Mouse (Mus musculus) yolk sac, embryonic 10.5 days (tissue): Measurements from ENCODE around the gene Akap7.
A peak's percentile ranks its signal among the peaks of the same experiment; 100 is the strongest.

Experiments
- DNase-seq: peaks from one replicate; pipeline ENCODE4 v3.0.0-alpha.2; 2017; ENCODE audit warnings: low spot score

The Akap7 gene

DNA sequence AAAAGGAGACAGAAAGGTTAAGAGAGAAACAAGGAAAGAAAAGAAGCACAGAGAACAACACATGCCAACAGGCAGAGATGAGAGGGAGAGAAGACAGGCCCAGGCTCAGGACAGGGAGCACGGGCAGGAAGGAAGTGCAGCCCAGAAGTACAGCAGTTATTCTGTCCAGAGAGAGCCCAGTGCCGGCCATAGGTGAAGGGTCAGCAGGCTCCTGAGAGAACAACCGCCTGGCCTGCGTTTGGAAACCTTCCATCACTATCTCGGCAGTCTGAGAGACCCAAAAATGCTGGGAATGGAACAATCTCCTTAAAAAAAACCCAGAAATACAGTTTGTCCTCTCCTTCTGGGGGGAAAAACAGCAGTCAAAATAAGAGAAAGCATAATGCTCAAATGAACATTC, 50.2 kb downstream of the Akap7 start:
- no peak for DNase-seq

DNA sequence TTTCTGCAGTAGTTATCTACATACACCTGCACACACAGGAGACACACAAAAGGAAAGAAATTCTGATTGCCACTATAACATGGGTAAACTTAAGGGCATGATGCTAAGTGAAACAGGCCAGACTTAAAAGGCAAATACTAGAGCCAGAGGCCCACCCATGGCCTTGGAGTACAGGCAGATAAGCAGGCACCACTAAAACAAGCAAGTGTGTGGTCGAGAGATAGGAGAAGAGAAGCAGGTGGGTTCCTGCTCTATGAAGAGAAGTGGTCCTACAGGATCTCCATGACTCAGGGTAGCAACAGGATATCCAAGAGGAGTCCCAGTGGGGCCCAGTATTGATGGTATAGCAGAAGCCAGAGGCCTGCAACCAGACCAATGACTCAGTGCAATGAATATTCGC, 54.2 kb downstream of the Akap7 start:
- no peak for DNase-seq

- no peak for DNase-seq
Observed at GRCm38 (mm10) chr10:25253006-25253405, 54.7 kb downstream of the Akap7 start.

DNA sequence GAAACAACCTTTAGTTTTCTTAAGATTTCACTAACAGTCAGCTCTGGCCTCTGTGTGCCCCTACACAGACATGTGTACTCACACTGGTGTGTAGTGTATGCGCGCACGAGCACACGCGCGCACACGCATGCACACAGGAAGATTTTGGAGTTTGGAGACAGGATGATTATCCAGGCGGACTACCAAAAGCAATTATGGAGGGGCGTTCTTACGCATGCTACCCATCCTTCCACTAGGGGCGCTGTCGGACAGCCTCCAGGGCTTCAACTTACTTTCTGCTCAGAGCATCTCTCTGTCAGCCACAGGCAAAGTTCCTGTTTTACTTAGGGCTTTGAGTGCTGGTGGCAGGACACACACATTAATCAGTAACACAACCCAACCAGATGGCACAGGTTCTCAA, 57.6 kb downstream of the Akap7 start:
- DNase-seq: peak; percentile 34

DNA sequence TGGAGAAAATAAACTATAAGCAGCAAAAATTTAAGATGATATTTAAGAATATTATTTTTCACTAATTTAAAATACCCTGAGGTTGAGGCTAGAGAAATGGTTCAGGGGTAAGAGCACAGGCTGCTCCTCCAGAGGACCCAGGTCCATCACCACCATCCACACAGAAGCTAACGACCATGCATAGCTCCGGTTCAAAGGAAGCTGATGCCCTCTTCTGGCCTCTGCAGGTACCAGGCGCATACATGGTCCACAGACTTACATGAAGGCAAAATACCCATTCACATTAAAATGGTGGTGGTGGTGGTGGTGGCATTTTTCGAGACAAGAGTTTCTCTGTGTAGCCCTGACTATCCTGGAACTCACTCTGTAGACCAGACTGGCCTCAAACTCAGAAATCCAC, 61.5 kb downstream of the Akap7 start:
- DNase-seq: no peak

- DNase-seq: no peak
Observed at GRCm38 (mm10) chr10:25239156-25239555, 68.5 kb downstream of the Akap7 start.

- no peak for DNase-seq
Observed at GRCm38 (mm10) chr10:25234080-25234479, 73.6 kb downstream of the Akap7 start.

DNA sequence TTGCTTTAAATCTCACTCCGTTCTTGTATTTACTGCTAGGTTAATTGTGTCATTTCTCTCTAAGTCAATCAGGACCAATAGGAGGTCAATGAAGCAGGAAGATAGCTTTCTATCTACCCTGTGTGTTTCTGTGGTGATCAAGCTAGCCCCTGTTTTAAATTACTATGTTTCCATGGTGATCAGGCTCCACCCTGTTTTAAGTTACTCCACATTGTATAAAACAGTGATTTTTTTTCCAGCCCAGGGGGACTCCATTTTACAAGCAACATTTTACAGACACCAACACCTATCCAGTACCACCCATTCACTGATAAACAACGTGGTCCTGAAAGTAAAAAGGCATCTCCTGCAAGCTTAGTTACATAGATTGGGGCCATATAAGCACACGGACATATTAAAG, 75.0 kb downstream of the Akap7 start:
- no peak for DNase-seq

DNA sequence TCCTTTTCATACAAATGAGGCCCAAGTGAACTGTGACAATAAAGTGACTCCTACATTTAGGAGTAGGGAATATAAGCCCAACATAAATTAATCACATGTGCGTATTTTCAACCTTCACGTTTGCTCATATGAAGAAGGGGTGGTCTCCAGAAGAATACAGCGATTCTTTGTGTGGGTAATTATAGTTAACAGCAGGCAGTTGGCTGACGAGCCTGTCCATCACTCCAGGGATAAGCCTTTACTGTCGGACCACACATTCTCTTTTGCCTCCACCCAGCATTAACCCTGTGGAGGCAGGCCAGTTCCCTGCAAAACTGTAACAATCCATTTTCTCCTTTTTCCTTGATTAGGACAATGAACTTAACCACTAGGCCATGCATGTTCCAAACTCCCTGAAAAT, 76.3 kb downstream of the Akap7 start:
- DNase-seq: no peak

GRCm38 (mm10) chr10:25224371-25224770, 83.3 kb downstream of the Akap7 start:
- no peak for DNase-seq

DNA sequence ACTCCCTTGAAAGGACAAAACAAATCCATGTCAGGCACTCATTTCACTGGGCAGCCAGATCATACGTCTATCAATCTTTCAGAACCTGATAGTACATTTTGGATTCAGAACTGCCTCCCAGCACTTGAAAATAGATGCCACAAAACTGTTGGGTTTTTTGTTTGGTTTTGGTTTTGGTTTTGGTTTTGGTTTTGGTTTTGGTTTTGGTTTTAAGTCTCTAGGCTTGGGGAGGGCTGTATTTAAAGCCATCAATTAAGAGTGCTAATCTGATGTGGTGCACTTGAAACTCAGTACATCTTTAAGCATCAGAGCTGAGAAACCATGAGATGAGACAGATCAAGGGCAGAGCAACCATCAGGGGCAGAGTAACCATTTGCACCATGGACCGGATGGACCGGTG, 86.9 kb downstream of the Akap7 start:
- DNase-seq: no peak

GRCm38 (mm10) chr10:25219901-25220495, 87.7 kb downstream of the Akap7 start:
- no peak for DNase-seq

DNA sequence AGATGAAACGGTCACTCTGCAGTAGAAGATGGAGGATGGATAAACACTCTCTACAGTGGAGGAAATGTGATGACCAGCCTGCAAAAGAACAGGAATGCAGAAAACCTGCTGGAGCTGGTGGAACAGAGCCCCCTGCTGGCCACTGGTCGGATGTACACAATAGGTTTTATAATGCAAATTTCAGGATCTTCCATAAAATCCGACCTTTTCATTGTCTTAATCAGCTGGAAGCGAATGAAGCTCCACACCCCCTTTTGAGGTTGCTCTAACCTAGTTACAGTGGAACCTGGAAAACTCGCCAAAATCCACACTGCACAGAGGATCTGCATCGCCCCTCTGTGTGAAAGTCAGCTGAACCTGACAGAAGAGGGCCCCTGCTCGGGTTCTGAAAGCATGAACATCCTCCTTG, 88.4 kb downstream of the Akap7 start:
- DNase-seq: peak; percentile 28

GRCm38 (mm10) chr10:25218746-25219145, 88.9 kb downstream of the Akap7 start:
- DNase-seq: no peak

DNA sequence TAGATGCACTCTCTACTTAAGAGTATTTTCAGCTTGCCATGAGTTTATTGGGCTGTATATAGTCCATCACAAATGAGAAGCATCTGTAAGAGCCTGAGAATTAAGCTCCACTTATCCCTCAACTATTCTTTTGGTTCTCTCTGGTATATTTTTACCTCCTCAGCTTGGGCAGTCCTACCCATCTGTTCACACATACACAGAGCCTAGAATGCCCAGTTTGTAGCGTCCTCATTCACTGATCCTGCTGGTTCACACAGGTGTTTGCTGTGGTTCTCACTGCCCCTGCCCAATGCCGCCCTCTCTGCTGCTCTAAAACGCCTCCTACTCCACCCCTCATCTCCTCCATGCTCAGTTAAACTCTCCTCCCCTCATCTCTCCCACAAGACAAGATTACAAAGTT, 91.7 kb downstream of the Akap7 start:
- DNase-seq: no peak

- DNase-seq: no peak
Observed at GRCm38 (mm10) chr10:25213716-25214115, 94.0 kb downstream of the Akap7 start.

DNA sequence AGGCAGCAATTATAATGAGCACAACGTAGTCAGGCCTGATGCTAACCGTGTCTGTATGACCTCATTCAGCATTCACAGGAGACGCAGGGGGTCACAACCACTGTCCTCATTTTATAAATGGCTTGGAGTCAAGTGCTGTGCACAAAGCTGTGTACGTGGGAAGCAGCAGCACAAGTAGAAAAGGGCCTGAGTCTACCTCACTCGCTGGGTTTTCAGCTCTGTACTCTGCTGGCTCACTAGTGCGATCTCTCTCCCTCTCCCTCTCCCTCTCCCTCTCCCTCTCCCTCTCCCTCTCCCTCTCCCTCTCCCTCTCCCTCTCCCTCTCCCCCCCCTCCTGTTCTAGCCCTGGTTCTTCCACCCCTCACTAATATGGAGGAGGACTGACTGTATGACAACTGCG, 99.1 kb downstream of the Akap7 start:
- no peak for DNase-seq

GRCm38 (mm10) chr10:25207866-25208265, 99.8 kb downstream of the Akap7 start:
- no peak for DNase-seq

DNA sequence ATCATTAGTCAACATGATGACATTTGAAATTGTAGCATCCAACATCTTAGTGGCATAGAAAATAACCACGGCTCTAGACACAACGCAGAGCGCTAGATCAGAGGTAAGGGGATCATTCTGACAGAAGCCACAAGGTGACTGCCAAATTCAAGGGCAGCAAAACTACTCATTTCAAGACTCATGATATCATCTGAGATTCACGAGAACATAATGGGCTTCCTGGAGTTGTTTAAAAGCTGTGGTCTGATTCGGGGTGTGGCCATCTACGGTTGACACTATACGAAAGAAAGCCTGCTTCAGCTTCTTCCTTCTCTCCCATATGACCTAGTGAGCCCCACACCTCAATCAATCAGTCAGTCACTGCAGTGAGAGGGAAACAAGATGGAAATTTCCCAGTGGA, 107.0 kb downstream of the Akap7 start:
- no peak for DNase-seq

- DNase-seq: peak; percentile 47
Observed at GRCm38 (mm10) chr10:25199510-25200353, 107.9 kb downstream of the Akap7 start.

- DNase-seq: no peak
Observed at GRCm38 (mm10) chr10:25198575-25198974, 109.1 kb downstream of the Akap7 start.

DNA sequence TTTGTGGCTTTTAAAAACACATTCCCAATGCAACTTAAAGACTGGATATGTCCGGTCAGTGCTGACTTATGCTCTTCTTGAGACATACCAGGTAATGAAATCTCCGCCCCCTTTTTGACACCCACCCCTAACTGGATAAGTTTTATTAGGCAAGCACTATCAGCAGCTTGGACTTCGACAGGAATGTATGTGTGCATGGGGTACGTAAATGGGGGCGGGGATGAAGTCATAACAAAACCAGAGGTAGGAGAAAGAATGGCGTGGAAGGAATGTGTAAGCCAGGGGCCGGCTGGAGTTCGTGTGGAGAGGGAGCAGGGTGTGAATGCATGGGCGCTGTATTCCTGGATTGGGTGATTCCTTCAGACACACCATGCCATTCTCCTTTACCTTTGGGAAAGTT, 109.6 kb downstream of the Akap7 start:
- peak; percentile 9 for DNase-seq

- no peak for DNase-seq
Observed at GRCm38 (mm10) chr10:25192180-25193073, 115.2 kb downstream of the Akap7 start.
